Mouse (Mus musculus) layer of hippocampus, adult 18-20 months (tissue): ENCODE measurements around the gene Gm43552. TPM values are rescaled to one million over a fixed set of nuclear protein-coding genes. Genes with fewer than 3 reads are reported as not detected.

Experiments
- DNase-seq, 2 experiments: peaks; one replicate each; pipeline ENCODE4 v3.0.0; 2022; ENCODE audit warnings: low spot score in 2 of 2
- total RNA-seq, 2 experiments: library from RNA; stranded (reverse); gene quantifications; 2 replicates each; pipeline ENCODE4 v1.2.3; 2021

Gm43552 gene
- total RNA-seq, 2 experiments from 2014 or later = not detected

GRCm38 (mm10) chr5:65387008-65387867 lies 105.4 kb downstream of the Gm43552 start:
- no peak for DNase-seq

GRCm38 (mm10) chr5:65385704-65386103 lies 106.9 kb downstream of the Gm43552 start:
- no peak for DNase-seq

Other genes starting within 250 kb of the Gm43552 start
- 10 to 100 TPM; 28.0 to 30.8 TPM for gene Rfc1, start 157.2 kb downstream of the Gm43552 start, total RNA-seq
- gene Klb, start 144.5 kb downstream of the Gm43552 start, total RNA-seq = under 1 TPM; 0.62 to 0.81 TPM
- 100 to 1,000 TPM; 742 to 758 TPM for gene Rpl9, start 101.4 kb downstream of the Gm43552 start, total RNA-seq
- 10 to 100 TPM; 26.7 to 27.5 TPM for gene Lias, start 101.3 kb downstream of the Gm43552 start, total RNA-seq
- 10 to 100 TPM; 30.1 to 33.5 TPM for gene Ugdh, start 56.9 kb downstream of the Gm43552 start, total RNA-seq
- gene Smim14, start 44.4 kb upstream of the Gm43552 start, total RNA-seq = 100 to 1,000 TPM; 160 to 166 TPM
- 100 to 1,000 TPM; 120 to 128 TPM for gene Ube2k, start 44.4 kb upstream of the Gm43552 start, total RNA-seq
- gene Pds5a, start 205.4 kb upstream of the Gm43552 start, total RNA-seq = 10 to 100 TPM; 79.3 to 80.0 TPM